Mouse (Mus musculus): ENCODE results near the gene Gm3667. TPM values are rescaled to one million over a fixed set of nuclear protein-coding genes. Genes with fewer than 3 reads are reported as not detected.
A peak's percentile ranks its signal among the peaks of the same experiment; 100 is the strongest.
"Not testable (repeated sequence)": the region's sequence is repeated elsewhere in the genome, so short reads cannot be mapped to it uniquely, and the experiment has no call there.

Gene Gm3667
- polyA plus RNA-seq (2014; fragmentation: Nextera tagmentation; extraction: Ambion mirVana) = 0.26 TPM in 1 of 2 replicates, not detected in the other

DNA sequence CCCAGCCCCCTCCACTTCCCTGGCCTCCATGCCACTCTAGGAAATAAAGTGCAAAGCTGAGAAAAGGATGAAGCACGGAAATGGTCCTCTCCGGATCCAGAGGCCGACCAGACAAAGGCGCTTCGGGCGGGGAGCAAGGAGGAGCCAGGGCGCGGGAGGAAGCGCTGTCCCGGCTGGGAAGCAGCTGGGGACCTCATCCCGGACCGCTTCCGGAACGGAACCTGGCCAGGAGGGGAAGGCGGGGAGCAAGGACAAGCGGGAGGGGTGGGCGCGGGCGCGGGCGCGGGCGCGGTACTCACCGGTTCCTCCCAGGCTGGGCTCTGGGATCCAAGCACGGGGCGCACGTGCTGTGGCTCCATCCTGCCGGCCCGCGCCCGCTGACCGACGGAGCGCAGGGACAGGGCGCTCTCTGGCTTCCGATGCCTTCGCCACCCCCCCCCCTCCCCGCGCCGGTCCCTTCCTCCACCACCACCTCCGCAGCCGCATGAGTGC lies at the start of gene Gm3667:
Gene Gm3667, minus strand, starts transcription at position 442 of the 492 bp plus-strand sequence.
- H3K9ac ChIP-seq (ENCODE audit: low read depth, low read length); H3K9me3 ChIP-seq (ENCODE audit: control insufficient read depth, low read length); H3K27ac ChIP-seq (ENCODE audit: low read depth, low read length); H3K27me3 ChIP-seq (replicated peaks; ENCODE audit: control insufficient read depth, insufficient read depth, low read length); ATAC-seq (replicated peaks; ENCODE audit: low FRiP score); DNase-seq (ENCODE audit: low spot score); H3K4me1 ChIP-seq (replicated peaks; ENCODE audit: control insufficient read depth, insufficient read depth, low read length); H3K36me3 ChIP-seq (ENCODE audit: control insufficient read depth, insufficient read depth, low read length): not testable (repeated sequence)
- 4% methylated on average over 5 of the region's 43 CpGs for WGBS
- Histone ChIP-seq H3K4me3 (ENCODE audit: low read depth, low read length) (peak within 1 kb of the TSS; percentile 26), H3K4me2 (peak within 1 kb of the TSS; percentile 42)

DNA sequence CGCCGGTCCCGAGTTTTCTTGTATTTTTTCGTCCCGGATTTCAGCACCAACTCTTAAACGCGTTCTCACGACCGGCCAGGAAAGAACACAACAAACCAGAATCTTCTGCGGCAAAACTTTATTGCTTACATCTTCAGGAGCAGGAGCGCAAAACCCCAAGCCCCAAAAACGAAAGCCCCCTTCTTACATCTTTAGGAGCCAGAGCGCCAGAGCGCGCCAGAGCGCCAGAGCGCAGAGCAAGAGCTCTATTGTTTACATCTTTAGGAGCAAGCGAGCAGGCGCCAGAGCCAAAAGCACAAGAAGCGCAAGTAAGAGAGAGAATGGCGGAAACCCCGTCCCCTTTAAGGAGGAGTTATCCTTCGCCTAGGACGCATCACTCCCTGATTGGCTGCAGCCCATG lies 10.1 kb upstream of the Gm3667 start:
- not testable (repeated sequence) for H3K27me3 ChIP-seq (replicated peaks; ENCODE audit: control insufficient read depth, insufficient read depth, low read length); H3K36me3 ChIP-seq (ENCODE audit: control insufficient read depth, insufficient read depth, low read length); ATAC-seq (replicated peaks; ENCODE audit: low FRiP score); DNase-seq (ENCODE audit: low spot score); H3K27ac ChIP-seq (ENCODE audit: low read depth, low read length); H3K4me3 ChIP-seq (ENCODE audit: low read depth, low read length); H3K9me3 ChIP-seq (ENCODE audit: control insufficient read depth, low read length); H3K4me1 ChIP-seq (replicated peaks; ENCODE audit: control insufficient read depth, insufficient read depth, low read length); H3K4me2 ChIP-seq; H3K9ac ChIP-seq (ENCODE audit: low read depth, low read length)
- 96% methylated on average over 15 of the region's 24 CpGs for WGBS

DNA sequence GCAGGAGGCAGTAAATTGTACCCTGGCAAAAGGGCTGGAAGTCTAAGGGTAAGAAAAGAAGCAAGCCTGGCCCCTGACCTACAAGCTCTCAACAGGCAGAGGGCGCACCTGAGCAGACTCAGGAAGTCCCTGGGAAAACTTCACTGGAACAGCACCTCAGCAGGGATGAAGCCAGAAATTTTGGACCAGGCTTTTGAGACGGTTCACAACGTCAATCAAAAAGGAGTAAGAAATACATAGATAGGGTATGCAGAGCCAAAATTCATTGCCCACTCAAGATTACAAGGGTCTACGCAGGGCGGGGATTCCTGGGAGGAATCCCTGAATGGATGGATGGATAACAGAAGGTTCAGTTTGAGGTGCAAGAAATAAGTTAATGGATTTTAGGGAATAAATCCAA lies 951 bp downstream of the Gm3667 start:
- not testable (repeated sequence) for H3K27ac ChIP-seq (ENCODE audit: low read depth, low read length); H3K27me3 ChIP-seq (replicated peaks; ENCODE audit: control insufficient read depth, insufficient read depth, low read length); DNase-seq (ENCODE audit: low spot score); H3K9me3 ChIP-seq (ENCODE audit: control insufficient read depth, low read length); H3K36me3 ChIP-seq (ENCODE audit: control insufficient read depth, insufficient read depth, low read length); H3K4me2 ChIP-seq; H3K9ac ChIP-seq (ENCODE audit: low read depth, low read length); H3K4me1 ChIP-seq (replicated peaks; ENCODE audit: control insufficient read depth, insufficient read depth, low read length); H3K4me3 ChIP-seq (ENCODE audit: low read depth, low read length); ATAC-seq (replicated peaks; ENCODE audit: low FRiP score)
- 26% methylated on average over 3 of the region's 5 CpGs for WGBS

DNA sequence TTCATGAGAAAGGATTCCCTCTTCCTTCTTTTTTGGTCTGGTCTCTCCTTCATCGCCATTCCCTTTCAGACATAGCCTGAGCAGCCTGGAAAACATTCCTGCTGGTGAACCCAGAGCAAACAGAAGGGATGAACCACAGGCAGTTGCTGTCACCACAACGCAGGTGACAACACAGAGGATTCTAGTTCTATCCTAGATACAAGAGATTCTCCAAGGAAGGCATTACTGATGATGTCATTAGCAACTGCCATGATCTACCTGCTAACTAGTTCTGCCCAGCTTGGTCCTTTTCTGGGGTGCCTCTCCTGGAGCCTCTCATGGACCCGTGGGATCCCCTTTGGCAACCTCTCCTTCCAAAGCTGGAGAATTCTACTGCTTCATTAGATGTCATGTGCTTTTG lies 49.6 kb downstream of the Gm3667 start, which contains the start of gene Gm3642:
Gene Gm3642, minus strand, starts transcription at position 101 of the 400 bp plus-strand sequence.
- H3K36me3 ChIP-seq (ENCODE audit: control insufficient read depth, insufficient read depth, low read length); H3K4me3 ChIP-seq (ENCODE audit: low read depth, low read length); H3K4me1 ChIP-seq (replicated peaks; ENCODE audit: control insufficient read depth, insufficient read depth, low read length); H3K27ac ChIP-seq (ENCODE audit: low read depth, low read length); H3K9ac ChIP-seq (ENCODE audit: low read depth, low read length); H3K9me3 ChIP-seq (ENCODE audit: control insufficient read depth, low read length); DNase-seq (ENCODE audit: low spot score); H3K27me3 ChIP-seq (replicated peaks; ENCODE audit: control insufficient read depth, insufficient read depth, low read length); H3K4me2 ChIP-seq; ATAC-seq (replicated peaks; ENCODE audit: low FRiP score): not testable (repeated sequence)
- no CpG with 5 or more reads among the region's 3 CpGs for WGBS

DNA sequence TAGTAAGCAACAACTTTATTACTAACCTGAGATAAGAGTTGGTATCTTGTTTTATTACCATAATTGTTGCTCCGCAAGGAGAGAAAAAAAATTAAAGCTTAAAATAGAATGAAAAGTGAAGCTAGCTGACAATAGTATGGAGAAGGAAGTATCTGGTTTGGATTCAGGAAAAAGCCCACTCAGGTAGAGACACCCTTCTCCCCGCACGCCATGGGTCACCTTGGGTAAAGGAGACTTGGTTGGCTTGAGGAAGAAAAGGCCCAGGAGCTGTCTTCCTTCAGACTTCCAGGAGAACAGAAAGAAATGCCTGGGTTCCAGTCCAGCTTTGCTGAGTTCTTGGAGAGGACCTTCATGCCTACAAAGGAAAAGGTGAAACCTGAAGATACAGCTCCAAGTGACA lies 66.5 kb downstream of the Gm3667 start:
- H3K36me3 ChIP-seq (ENCODE audit: control insufficient read depth, insufficient read depth, low read length); DNase-seq (ENCODE audit: low spot score); H3K27ac ChIP-seq (ENCODE audit: low read depth, low read length); H3K9me3 ChIP-seq (ENCODE audit: control insufficient read depth, low read length); H3K27me3 ChIP-seq (replicated peaks; ENCODE audit: control insufficient read depth, insufficient read depth, low read length); ATAC-seq (replicated peaks; ENCODE audit: low FRiP score); H3K4me3 ChIP-seq (ENCODE audit: low read depth, low read length); H3K9ac ChIP-seq (ENCODE audit: low read depth, low read length); H3K4me2 ChIP-seq; H3K4me1 ChIP-seq (replicated peaks; ENCODE audit: control insufficient read depth, insufficient read depth, low read length): not testable (repeated sequence)
- WGBS = 85% methylated on average over 3 of the region's 3 CpGs

Other genes starting within 250 kb of the Gm3667 start
- not detected in 2 replicates for gene Gm10251, start 205.8 kb downstream of the Gm3667 start, polyA plus RNA-seq (2014; fragmentation: Nextera tagmentation; extraction: Ambion mirVana)
- not detected in 2 replicates for gene Gm8050, start 169.7 kb downstream of the Gm3667 start, polyA plus RNA-seq (2014; fragmentation: Nextera tagmentation; extraction: Ambion mirVana)
- gene Gm3636, start 147.6 kb downstream of the Gm3667 start, polyA plus RNA-seq (2014; fragmentation: Nextera tagmentation; extraction: Ambion mirVana) = 1.8 and 1.9 TPM in 2 replicates
- gene Gm8362, start 115.6 kb downstream of the Gm3667 start, polyA plus RNA-seq (2014; fragmentation: Nextera tagmentation; extraction: Ambion mirVana) = not detected in 2 replicates
- gene Gm3642, start 49.7 kb downstream of the Gm3667 start, polyA plus RNA-seq (2014; fragmentation: Nextera tagmentation; extraction: Ambion mirVana) = not detected in 2 replicates
- not detected in 2 replicates for gene Gm6356, start 83.9 kb upstream of the Gm3667 start, polyA plus RNA-seq (2014; fragmentation: Nextera tagmentation; extraction: Ambion mirVana)
- gene Gm10406, start 137.5 kb upstream of the Gm3667 start, polyA plus RNA-seq (2014; fragmentation: Nextera tagmentation; extraction: Ambion mirVana) = 0.13 and 0.14 TPM in 2 replicates
- not detected in 2 replicates for gene Gm3685, start 155.0 kb upstream of the Gm3667 start, polyA plus RNA-seq (2014; fragmentation: Nextera tagmentation; extraction: Ambion mirVana)
- 0.32 TPM in 1 of 2 replicates, not detected in the other for gene Gm3696, start 210.7 kb upstream of the Gm3667 start, polyA plus RNA-seq (2014; fragmentation: Nextera tagmentation; extraction: Ambion mirVana)
- not detected in 2 replicates for gene Gm6676, start 235.4 kb upstream of the Gm3667 start, polyA plus RNA-seq (2014; fragmentation: Nextera tagmentation; extraction: Ambion mirVana)